Mouse (Mus musculus) olfactory bulb, adult 2 months (tissue): ENCODE measurements around the gene Flrt3. TPM values are rescaled to one million over a fixed set of nuclear protein-coding genes. Genes with fewer than 3 reads are reported as not detected.
A peak's percentile ranks its signal among the peaks of the same experiment; 100 is the strongest.

ENCODE experiments used
- H3K27ac ChIP-seq: fragments of 200-500 bp; 2 replicates; pipeline ENCODE4 v1.5.1; 2012; ENCODE audit warnings: low read depth, low read length; ENCODE audit not compliant: insufficient read depth
- H3K4me1 ChIP-seq: fragments of 200-500 bp; 2 replicates; pipeline ENCODE4 v1.6.1; 2012; ENCODE audit warnings: low read length; ENCODE audit not compliant: control insufficient read depth, insufficient read depth
- H3K4me3 ChIP-seq: fragments of 200-500 bp; 2 replicates; pipeline ENCODE4 v1.5.1; 2012; ENCODE audit warnings: mild to moderate bottlenecking, low read depth, low read length, moderate library complexity; ENCODE audit not compliant: insufficient read depth
- CTCF ChIP-seq: fragments of 200-500 bp; IDR thresholded peaks from 2 replicates; pipeline ENCODE4 v1.5.1; 2012; ENCODE audit warnings: low read depth, mild to moderate bottlenecking, low read length, moderate library complexity; ENCODE audit not compliant: insufficient read depth
- POLR2A ChIP-seq: fragments of 200-500 bp; IDR thresholded peaks from 2 replicates; pipeline ENCODE4 v1.6.1; 2012; ENCODE audit warnings: mild to moderate bottlenecking, low read depth, low read length, moderate library complexity; ENCODE audit not compliant: insufficient read depth
- WGBS: fragments of 180-500 bp; shearing (Covaris S2); methylation state at CpG from one replicate; pipeline ENCODE4 v1.1.7; 2018; 5-methylcytosine and 5-hydroxymethylcytosine counted together
- polyA plus RNA-seq: library from polyadenylated mRNA; stranded (reverse); fragments of >200 nt; gene quantifications from 2 replicates; pipeline ENCODE4 v1.2.4, GENCODE M21; 2012; ENCODE audit warnings: low replicate concordance; ENCODE audit not compliant: missing spikeins, insufficient read depth, insufficient read length

The Flrt3 gene
- polyA plus RNA-seq, 1 experiment = not detected

- TF ChIP-seq POLR2A = no peak
- TF ChIP-seq CTCF = no peak
- Histone ChIP-seq H3K27ac (no peak overlapping the region), H3K4me1 (no peaks in the 10 kb centered on the region), H3K4me3 (no peak overlapping the region)
- 85% methylated on average over 4 of the region's 4 CpGs for WGBS
These were observed 21.2 kb upstream of the Flrt3 start for GRCm38 (mm10) chr2:140692461-140692860.

GRCm38 (mm10) chr2:140691403-140691802, 20.1 kb upstream of the Flrt3 start:
- TF ChIP-seq POLR2A = no peak
- no peak for TF ChIP-seq CTCF

GRCm38 (mm10) chr2:140690906-140691305, 19.6 kb upstream of the Flrt3 start:
- no peak for TF ChIP-seq CTCF
- no peak for TF ChIP-seq POLR2A
- Histone ChIP-seq H3K4me1 (no peaks in the 10 kb centered on the region), H3K27ac (no peak overlapping the region), H3K4me3 (no peak overlapping the region)
- WGBS = 96% methylated on average over 2 of the region's 2 CpGs

More at GRCm38 (mm10) chr2:140691403-140691802, 20.1 kb upstream of the Flrt3 start:
- H3K4me3 ChIP-seq = no peak overlapping the region
- no peaks in the 10 kb centered on the region for H3K4me1 ChIP-seq
- H3K27ac ChIP-seq = no peak overlapping the region
- WGBS = 100% methylated on average over 1 of the region's 1 CpGs

- no peak for TF ChIP-seq POLR2A
- no peak for TF ChIP-seq CTCF
- Histone ChIP-seq H3K27ac (no peak overlapping the region), H3K4me1 (no peaks in the 10 kb centered on the region), H3K4me3 (no peak overlapping the region)
- 62% methylated on average over 3 of the region's 3 CpGs for WGBS
These were observed 5.5 kb upstream of the Flrt3 start for GRCm38 (mm10) chr2:140676728-140677127.

- H3K4me3 ChIP-seq = no peak overlapping the region
- no peak for TF ChIP-seq POLR2A
- no peak for TF ChIP-seq CTCF
- no peaks in the 10 kb centered on the region for H3K4me1 ChIP-seq
- no peak overlapping the region for H3K27ac ChIP-seq
- 96% methylated on average over 5 of the region's 5 CpGs for WGBS
These were observed 2.2 kb upstream of the Flrt3 start for GRCm38 (mm10) chr2:140673466-140673865.

- Histone ChIP-seq H3K27ac (0 out of 2 replicates have a peak overlapping the region, but pooled peaks have one; percentile 40), H3K4me3 (peak overlapping the region; percentile 45), H3K4me1 (no peaks in the 10 kb centered on the region)
- WGBS = 2% methylated on average over 12 of the region's 12 CpGs
- TF ChIP-seq CTCF = no peak
- TF ChIP-seq POLR2A = no peak
These were observed 812 bp downstream of the Flrt3 start for GRCm38 (mm10) chr2:140670457-140670856.

GRCm38 (mm10) chr2:140669786-140670185, 1.5 kb downstream of the Flrt3 start:
- Histone ChIP-seq H3K4me1 (no peaks in the 10 kb centered on the region), H3K4me3 (no peak overlapping the region), H3K27ac (no peak overlapping the region)
- TF ChIP-seq POLR2A (no peak), CTCF (no peak)
- 79% methylated on average over 2 of the region's 2 CpGs for WGBS

GRCm38 (mm10) chr2:140669081-140669480, 2.2 kb downstream of the Flrt3 start:
- WGBS = 63% methylated on average over 2 of the region's 2 CpGs
- TF ChIP-seq POLR2A (no peak), CTCF (no peak)
- Histone ChIP-seq H3K27ac (no peak overlapping the region), H3K4me1 (no peaks in the 10 kb centered on the region), H3K4me3 (no peak overlapping the region)

- H3K4me3 ChIP-seq = peak overlapping the region; percentile 13
- no peaks in the 10 kb centered on the region for H3K4me1 ChIP-seq
- 11% methylated on average over 8 of the region's 8 CpGs for WGBS
- peak; percentile 51; the same call in 1 of the 2 replicates for TF ChIP-seq CTCF
- no peak for TF ChIP-seq POLR2A
- no peak overlapping the region for H3K27ac ChIP-seq
These were observed 3.0 kb downstream of the Flrt3 start for GRCm38 (mm10) chr2:140668311-140668710.
